Comparison of ENCODE assay signal across 11 mouse cellular contexts in the genomic region with DNA sequence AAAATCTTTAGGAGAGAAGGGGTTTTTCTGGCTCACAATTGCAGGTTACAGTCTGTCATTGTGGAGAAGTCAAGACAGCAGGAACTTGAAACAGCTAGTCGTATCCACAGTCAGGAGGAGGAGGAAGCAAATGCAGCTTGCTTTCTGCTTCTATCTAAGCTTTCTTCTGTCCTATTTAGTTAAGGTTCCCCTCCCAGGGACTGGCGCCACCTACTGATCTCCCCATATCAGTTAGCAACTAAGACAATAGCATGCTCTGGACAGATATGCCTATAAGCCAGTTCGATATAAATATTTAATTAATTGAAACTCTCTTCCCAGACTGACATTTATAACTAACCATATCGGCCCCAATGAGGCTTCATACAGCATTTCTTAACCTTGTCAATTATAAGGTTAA. TPM values are rescaled to one million over a fixed set of nuclear protein-coding genes. Genes with fewer than 3 reads are reported as not detected.
A peak's percentile ranks its signal among the peaks of the same experiment; 100 is the strongest.
DNase-seq lines count a peak whose midpoint lies in the region; TF ChIP-seq lines count a peak whose summit lies in the region.
"Had no signal": no experiment of that assay in that cellular context is flagged by ENCODE, and none has a peak within 500 bp of the region (broad histone marks: within the 10 kb centered on the region; RNA-seq: fewer than 3 reads in every experiment).

No protein-coding gene starts in this region.

- no peak for TF ChIP-seq POLR2A in heart, adult 2 months (IDR thresholded peaks at IDR 0.05; ENCODE audit: insufficient read depth, low read depth, low read length)

- H3K27ac ChIP-seq in heart, adult 2 months: no peak overlapping the region
- H3K27ac ChIP-seq: embryonic facial prominence, embryonic 15.5 days; hindbrain, embryonic 12.5 days; liver, embryonic 13.5 days had no signal

- TF ChIP-seq CTCF in heart, adult 2 months (IDR thresholded peaks at IDR 0.05): peak; percentile 44

- H3K4me1 ChIP-seq in heart, adult 2 months (ENCODE audit: control insufficient read depth, insufficient read depth, low read length): no peaks in the 10 kb centered on the region
- H3K4me1 ChIP-seq: embryonic facial prominence, embryonic 15.5 days; hindbrain, embryonic 12.5 days; liver, embryonic 13.5 days; megakaryocyte, embryonic 14.5 days had no signal

- no peaks in the 10 kb centered on the region for H3K27me3 ChIP-seq in heart, adult 2 months (ENCODE audit: control insufficient read depth, insufficient read depth, low read length)
- H3K27me3 ChIP-seq: embryonic facial prominence, embryonic 15.5 days; hindbrain, embryonic 12.5 days; liver, embryonic 13.5 days; megakaryocyte, embryonic 14.5 days had no signal

- no peak for TF ChIP-seq EP300 in heart, adult 2 months (IDR thresholded peaks at IDR 0.05; ENCODE audit: insufficient read depth, low read depth, low read length)

- H3K79me2 ChIP-seq in heart, adult 2 months (replicated peaks; ENCODE audit: control insufficient read depth, insufficient read depth, low read length): no peaks in the 10 kb centered on the region

- intact Hi-C loops in heart, adult 2 months (cut with DNase I): no loop called here

- H3K36me3 ChIP-seq in heart, adult 2 months (ENCODE audit: control insufficient read depth, insufficient read depth, low read length): no peaks in the 10 kb centered on the region
- H3K36me3 ChIP-seq: embryonic facial prominence, embryonic 15.5 days; hindbrain, embryonic 12.5 days; liver, embryonic 13.5 days had no signal

- H3K4me3 ChIP-seq in heart, adult 2 months: no peak overlapping the region
- H3K4me3 ChIP-seq: embryonic facial prominence, embryonic 15.5 days; hindbrain, embryonic 12.5 days; liver, embryonic 13.5 days; megakaryocyte, embryonic 14.5 days had no signal

- 66% methylated on average over 4 of the region's 4 CpGs for WGBS in heart, adult 2 months

- no peak for DNase-seq in heart, adult 2 months
- DNase-seq in heart, adult 9 months (ENCODE audit: low spot score in 2 of 2): no peak
- peak; percentile 1 for DNase-seq in thymus, postnatal 25 days
- DNase-seq in thymus, adult 18-20 months: no peak
- DNase-seq in c-Kit-positive CD71-positive TER-119-positive erythroid progenitor cells, embryonic 14.5 days (ENCODE audit: low spot score): peak; percentile 1
- DNase-seq in layer of hippocampus, postnatal 14 days (ENCODE audit: low spot score in 2 of 2): no peak
- DNase-seq in lung, postnatal 25 days (ENCODE audit: low spot score): no peak
- DNase-seq: liver, embryonic 13.5 days had no signal

- H3K9ac ChIP-seq in heart, adult 2 months (ENCODE audit: low read depth, low read length): no peak overlapping the region
- H3K9ac ChIP-seq: embryonic facial prominence, embryonic 15.5 days; hindbrain, embryonic 12.5 days; liver, embryonic 13.5 days had no signal

RNA-seq across cellular contexts. Expression of a gene that starts 46.5 kb away (rescaled TPM):
- 10 to 100 TPM in 1 of 2 experiments, 1 to 10 TPM in 1; 8.6 to 10.7 TPM for total RNA-seq in heart, adult 2 months (2021)
- polyA plus RNA-seq in heart, adult 2 months (2012; rRNA removed): 2.1 and 3.0 TPM in 2 replicates
- total RNA-seq in layer of hippocampus, postnatal 14 days (2021): under 1 TPM; 0.21 to 0.83 TPM

Comparison
In these comparisons a context has a peak if more than half of its experiments do, and no peak if none do; other contexts are left out.
1. DNase-seq: peak in thymus, postnatal 25 days (single experiment) and c-Kit-positive CD71-positive TER-119-positive erythroid progenitor cells, embryonic 14.5 days (single experiment); none in heart, adult 2 months (0 of 2), heart, adult 9 months (0 of 2), thymus, adult 18-20 months (0 of 2), layer of hippocampus, postnatal 14 days (0 of 2) and lung, postnatal 25 days (single experiment).
2. RNA of a gene that starts 46.5 kb away (total RNA-seq): 8.6 to 10.7 TPM in heart, adult 2 months; 0.21 to 0.83 TPM in layer of hippocampus, postnatal 14 days; every median in the first group is over 4 times any median in the second.